Mouse (Mus musculus) hindbrain, postnatal 0 days (tissue): ENCODE results near the gene 1700019N19Rik. TPM values are rescaled to one million over a fixed set of nuclear protein-coding genes. Genes with fewer than 3 reads are reported as not detected.

Experiments
- ATAC-seq: fragments of 200-750 bp; cut with Nextera tagmentation; 2 replicates; pipeline ENCODE4 v1.8.0; 2017; ENCODE audit warnings: mild to moderate bottlenecking, moderate TSS enrichment, moderate library complexity
- DNase-seq: peaks from one replicate; pipeline ENCODE4 v3.0.0-alpha.2; 2015; ENCODE audit warnings: low spot score
- H3K27ac ChIP-seq: fragments of 300-500 bp; sonication (generic); 2 replicates; pipeline ENCODE4 v1.5.1; 2014; ENCODE audit warnings: mild to moderate bottlenecking
- H3K27me3 ChIP-seq: fragments of 300-500 bp; sonication (generic); 2 replicates; pipeline ENCODE4 v1.6.1; 2014; ENCODE audit warnings: low read length, mixed read lengths; ENCODE audit not compliant: insufficient read depth
- H3K36me3 ChIP-seq: fragments of 300-500 bp; sonication (generic); 2 replicates; pipeline ENCODE4 v1.6.1; 2014; ENCODE audit warnings: low read length, mixed read lengths; ENCODE audit not compliant: insufficient read depth
- H3K4me1 ChIP-seq: fragments of 300-500 bp; sonication (generic); 2 replicates; pipeline ENCODE4 v1.6.1; 2014; ENCODE audit warnings: antibody characterized with exemption, low read length, mixed read lengths; ENCODE audit not compliant: insufficient read depth
- H3K4me2 ChIP-seq: fragments of 300-500 bp; sonication (generic); 2 replicates; pipeline ENCODE4 v1.6.1; 2014; ENCODE audit warnings: low read depth, mild to moderate bottlenecking, low read length, moderate library complexity, mixed read lengths
- H3K4me3 ChIP-seq: fragments of 300-500 bp; sonication (generic); 2 replicates; pipeline ENCODE4 v1.5.1; 2014; ENCODE audit warnings: low read length
- H3K9ac ChIP-seq: fragments of 300-500 bp; sonication (generic); replicated peaks from 2 replicates; pipeline ENCODE4 v1.6.1; 2014; ENCODE audit warnings: mild to moderate bottlenecking, low read length, moderate library complexity, mixed read lengths
- H3K9me3 ChIP-seq: fragments of 300-500 bp; sonication (generic); 2 replicates; pipeline ENCODE4 v1.6.1; 2016; ENCODE audit warnings: low read length, mixed read lengths
- CTCF ChIP-seq: IDR thresholded peaks from 2 replicates; pipeline ENCODE4 v1.5.1; 2016; ENCODE audit warnings: antibody characterized with exemption, control low read depth, low read depth
- WGBS: fragments of 180-500 bp; shearing (Covaris S2); extraction: QIAGEN DNeasy Blood & Tissue Kit; methylation state at CpG from one replicate; pipeline ENCODE4 v1.1.7; 2014; 5-methylcytosine and 5-hydroxymethylcytosine counted together
- polyA plus RNA-seq: library from polyadenylated mRNA; unstranded; fragments of >200 nt; fragmentation: Nextera tagmentation; extraction: Ambion mirVana; gene quantifications from 2 replicates; pipeline ENCODE4 v1.2.1, GENCODE M21; 2015
- total RNA-seq: library from RNA; depleted of rRNA; stranded (reverse); fragments of >200 nt; gene quantifications from 2 replicates; pipeline ENCODE4 v1.2.3, GENCODE M21; 2014

Gene 1700019N19Rik
- total and polyA plus RNA-seq, 2 experiments from 2014 or later: not detected

DNA sequence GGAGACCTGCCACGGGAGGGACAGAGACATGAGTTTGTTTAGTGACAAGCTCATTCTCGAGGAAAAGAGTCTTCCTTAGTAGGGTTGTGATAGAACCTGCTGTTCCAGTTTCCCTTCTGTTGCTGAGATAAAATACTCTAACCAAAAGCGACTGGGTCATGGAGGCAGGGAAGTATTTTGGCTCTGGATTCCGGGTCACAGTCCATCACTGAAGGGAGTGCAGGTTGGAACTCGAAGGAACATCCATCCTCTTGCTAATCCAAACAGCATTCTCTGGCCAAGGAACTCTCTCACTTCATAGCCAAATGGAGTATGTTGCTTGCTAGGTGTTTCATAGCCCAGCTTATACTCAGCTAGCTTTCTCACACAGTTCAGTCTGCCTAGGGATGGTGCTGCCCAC lies 17.8 kb downstream of the 1700019N19Rik start:
- 76% methylated on average over 5 of the region's 5 CpGs for WGBS
- H3K4me3 ChIP-seq: no peak overlapping the region
- H3K27ac ChIP-seq: no peak overlapping the region
- H3K27me3 ChIP-seq: no peaks in the 10 kb centered on the region
- ATAC-seq: no peak
- H3K4me2 ChIP-seq: no peak overlapping the region
- H3K9ac ChIP-seq: no peak overlapping the region
- H3K9me3 ChIP-seq: no peaks in the 10 kb centered on the region
- no peaks in the 10 kb centered on the region for H3K36me3 ChIP-seq
- TF ChIP-seq CTCF: no peak
- DNase-seq: no peak
- 0 out of 2 replicates have a peak, but pooled peaks cover 2% of the 10 kb centered on the region for H3K4me1 ChIP-seq

DNA sequence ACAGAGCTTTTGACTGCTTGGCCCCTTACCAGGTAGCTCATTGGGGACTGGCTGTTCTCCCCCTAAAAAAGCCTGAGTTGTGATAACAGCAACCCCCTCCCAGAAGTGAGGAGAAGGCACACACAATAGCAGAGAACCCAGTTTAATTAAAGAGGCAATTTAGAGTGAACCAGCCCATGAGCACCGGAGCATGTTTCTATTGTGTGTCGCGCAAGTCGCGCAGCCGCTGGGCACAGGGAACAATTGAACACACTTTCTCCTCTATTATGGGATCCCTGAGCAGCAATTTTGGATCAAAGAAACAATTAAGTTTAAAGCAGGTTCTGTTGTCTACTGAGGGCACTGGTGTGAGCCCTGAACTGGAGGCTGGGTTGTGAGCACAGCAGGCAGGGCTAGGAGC lies 26.9 kb downstream of the 1700019N19Rik start:
- no peak overlapping the region for H3K4me3 ChIP-seq
- DNase-seq: no peak
- H3K4me2 ChIP-seq: no peak overlapping the region
- H3K9ac ChIP-seq: no peak overlapping the region
- no peak for TF ChIP-seq CTCF
- no peaks in the 10 kb centered on the region for H3K27me3 ChIP-seq
- no peak overlapping the region for H3K27ac ChIP-seq
- no peaks in the 10 kb centered on the region for H3K9me3 ChIP-seq
- no peak for ATAC-seq
- H3K36me3 ChIP-seq: no peaks in the 10 kb centered on the region
- H3K4me1 ChIP-seq: no peaks in the 10 kb centered on the region
- 34% methylated on average over 6 of the region's 6 CpGs for WGBS

DNA sequence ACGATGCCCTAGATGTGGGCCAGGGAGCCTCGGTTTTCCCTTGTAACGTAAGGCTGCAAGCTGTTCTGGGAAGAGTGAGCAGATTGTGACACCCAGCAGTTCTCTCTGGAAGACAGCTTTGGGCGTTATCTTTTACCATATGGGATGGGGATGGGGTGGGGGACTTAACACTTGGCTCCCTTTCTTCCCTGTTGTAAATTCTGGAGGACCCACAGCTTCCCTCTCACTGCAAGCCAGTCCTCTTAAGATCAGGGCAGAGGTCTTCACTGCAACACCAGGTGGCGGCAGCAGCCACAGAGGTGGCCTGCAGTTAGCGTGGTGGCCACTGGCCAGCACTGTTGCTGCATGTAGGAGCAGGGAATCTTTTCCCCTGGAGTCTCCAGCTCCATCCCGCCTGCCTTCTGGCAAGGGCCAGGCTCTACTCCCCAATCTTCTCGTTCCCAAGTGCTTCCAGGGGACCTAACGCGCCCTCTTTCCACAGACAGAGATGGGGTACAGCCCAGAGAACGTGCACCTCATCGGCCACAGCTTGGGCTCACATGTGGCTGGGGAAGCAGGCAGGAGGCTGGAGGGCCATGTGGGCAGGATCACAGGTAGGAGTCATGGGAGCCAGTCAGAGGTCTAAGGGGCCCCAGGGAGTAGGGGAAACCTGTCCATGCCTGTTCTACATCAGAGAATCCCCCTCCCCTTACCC lies 31.3 kb downstream of the 1700019N19Rik start:
- Histone ChIP-seq H3K9ac (no peak overlapping the region), H3K4me2 (no peak overlapping the region), H3K36me3 (no peaks in the 10 kb centered on the region), H3K4me1 (no peaks in the 10 kb centered on the region), H3K27ac (no peak overlapping the region), H3K27me3 (no peaks in the 10 kb centered on the region), H3K4me3 (no peak overlapping the region), H3K9me3 (no peaks in the 10 kb centered on the region)
- 15% methylated on average over 12 of the region's 12 CpGs for WGBS
- peak; percentile 89 for DNase-seq
- TF ChIP-seq CTCF: peak; percentile 98
- peak; percentile 89 for ATAC-seq

DNA sequence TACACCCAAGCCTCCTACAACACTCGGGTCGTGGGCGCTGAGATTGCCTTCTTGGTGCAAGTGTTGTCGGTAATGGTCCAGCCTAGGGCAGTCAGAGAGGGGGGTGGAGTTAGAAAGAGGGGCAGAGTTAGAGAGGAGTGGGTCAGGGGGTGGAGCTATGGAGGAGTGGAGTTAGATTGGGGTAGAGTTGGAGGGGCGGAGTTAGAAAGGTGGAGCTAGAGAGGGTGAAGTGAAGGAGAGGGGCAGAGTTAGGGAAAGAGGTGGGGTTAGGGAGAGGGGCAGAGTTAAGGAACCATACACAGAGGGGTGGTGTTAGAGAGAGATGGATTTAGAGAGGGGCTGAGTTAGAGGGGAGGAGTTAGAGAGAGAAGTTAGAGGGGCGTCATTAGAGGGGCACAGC lies 31.9 kb downstream of the 1700019N19Rik start:
- ATAC-seq (peak; percentile 55), DNase-seq (no peak)
- no peaks in the 10 kb centered on the region for H3K27me3 ChIP-seq
- no peaks in the 10 kb centered on the region for H3K4me1 ChIP-seq
- H3K4me2 ChIP-seq: no peak overlapping the region
- no peak for TF ChIP-seq CTCF
- no peaks in the 10 kb centered on the region for H3K9me3 ChIP-seq
- WGBS: 28% methylated on average over 6 of the region's 6 CpGs
- no peak overlapping the region for H3K9ac ChIP-seq
- no peak overlapping the region for H3K4me3 ChIP-seq
- no peak overlapping the region for H3K27ac ChIP-seq
- no peaks in the 10 kb centered on the region for H3K36me3 ChIP-seq

DNA sequence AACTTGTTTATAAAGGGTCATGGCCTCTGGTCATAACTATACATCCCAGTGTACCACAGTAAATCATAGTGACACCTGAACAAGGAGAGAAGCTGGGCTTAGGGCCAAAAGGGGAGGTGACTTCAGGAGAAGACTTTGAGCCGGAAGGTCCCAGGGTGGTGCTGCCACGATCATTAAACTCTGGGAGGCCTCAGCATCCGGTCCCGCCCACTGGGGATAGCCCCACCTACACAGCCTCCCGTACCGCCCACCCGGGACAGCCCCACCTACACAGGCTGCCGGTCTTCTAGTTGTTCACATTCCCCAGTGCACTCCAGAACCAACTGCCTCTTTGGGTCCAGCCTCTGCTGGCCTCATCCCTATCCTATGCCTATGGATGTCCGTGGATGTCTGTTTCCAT lies 34.8 kb downstream of the 1700019N19Rik start, which contains the start of gene Pnliprp2:
Gene Pnliprp2, plus strand, starts transcription at position 297 of the 400 bp plus-strand sequence.
- TF ChIP-seq CTCF: no peak

DNA sequence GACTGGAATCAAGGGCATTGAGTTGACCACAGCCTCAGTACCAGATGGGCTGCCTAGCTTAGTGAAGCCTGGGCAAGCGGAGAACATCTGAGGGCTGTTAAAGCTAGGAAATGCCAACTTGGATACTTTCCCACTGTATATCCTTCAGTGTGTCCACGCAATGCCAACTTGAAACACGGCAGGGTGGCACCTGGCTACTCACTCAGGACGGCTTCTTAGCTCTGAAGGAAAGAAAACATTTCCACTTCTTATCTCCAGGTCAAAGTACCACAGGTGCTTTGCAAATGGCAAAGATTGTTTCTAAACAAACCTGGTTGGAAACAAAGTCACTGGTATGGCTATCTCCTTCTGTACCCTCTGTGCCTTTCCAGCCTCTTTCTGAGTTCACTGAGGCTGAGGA lies 35.4 kb downstream of the 1700019N19Rik start:
- Histone ChIP-seq H3K27me3 (no peaks in the 10 kb centered on the region), H3K4me1 (no peaks in the 10 kb centered on the region), H3K9ac (no peak overlapping the region), H3K4me3 (no peak overlapping the region), H3K4me2 (no peak overlapping the region), H3K36me3 (no peaks in the 10 kb centered on the region), H3K9me3 (no peaks in the 10 kb centered on the region), H3K27ac (no peak overlapping the region)
- TF ChIP-seq CTCF: no peak
- ATAC-seq (no peak), DNase-seq (no peak)
- 79% methylated on average over 4 of the region's 4 CpGs for WGBS

More for the DNA sequence above, 34.8 kb downstream of the 1700019N19Rik start, which contains the start of gene Pnliprp2:
- Histone ChIP-seq H3K4me2 (no peak within 1 kb of the TSS), H3K27me3 (no peaks in the 10 kb centered on the region), H3K9ac (no peak within 1 kb of the TSS), H3K36me3 (no peaks in the 10 kb centered on the region), H3K4me1 (no peaks in the 10 kb centered on the region), H3K27ac (no peak within 1 kb of the TSS), H3K4me3 (no peak within 1 kb of the TSS), H3K9me3 (no peaks in the 10 kb centered on the region)
- ATAC-seq (no peak), DNase-seq (no peak)
- WGBS: 67% methylated on average over 9 of the region's 9 CpGs

DNA sequence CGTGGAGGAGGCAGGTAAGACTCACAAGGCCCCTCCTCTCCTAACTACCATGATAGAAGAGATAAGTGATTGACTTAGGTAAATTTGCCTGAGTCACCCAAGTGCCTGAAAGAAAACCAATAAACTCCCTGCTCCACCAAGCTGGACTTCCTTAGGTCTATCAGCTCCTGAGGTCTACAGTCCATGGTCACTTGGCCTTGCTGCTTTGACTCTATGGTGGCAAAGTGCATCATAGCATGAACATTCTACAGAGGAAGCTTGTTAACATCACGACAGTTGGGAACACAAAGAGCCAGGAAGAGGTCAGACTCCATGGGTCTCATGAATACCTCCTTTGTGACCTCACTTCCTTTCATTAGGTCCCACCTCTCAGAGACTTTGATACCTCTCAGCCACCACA lies 42.8 kb downstream of the 1700019N19Rik start:
- DNase-seq (no peak), ATAC-seq (no peak)
- Histone ChIP-seq H3K9ac (no peak overlapping the region), H3K36me3 (no peaks in the 10 kb centered on the region), H3K4me2 (no peak overlapping the region), H3K4me3 (no peak overlapping the region), H3K27me3 (no peaks in the 10 kb centered on the region), H3K9me3 (no peaks in the 10 kb centered on the region), H3K4me1 (no peaks in the 10 kb centered on the region), H3K27ac (no peak overlapping the region)
- 72% methylated on average over 2 of the region's 2 CpGs for WGBS
- no peak for TF ChIP-seq CTCF
